Mouse (Mus musculus) adrenal gland, postnatal 4 days (tissue): Measurements from ENCODE around the gene Grip1. TPM values are rescaled to one million over a fixed set of nuclear protein-coding genes. Genes with fewer than 3 reads are reported as not detected.
A peak's percentile ranks its signal among the peaks of the same experiment; 100 is the strongest.

Source experiments
- DNase-seq, 2 experiments: peaks; one replicate each; pipeline ENCODE4 v3.0.0; 2021 to 2022; ENCODE audit warnings: low spot score in 2 of 2, mixed read lengths in 2 of 2
- total RNA-seq, 2 experiments: library from RNA; stranded (reverse); gene quantifications; 2 replicates each; pipeline ENCODE4 v1.2.3; 2021

Grip1 gene
- total RNA-seq, 2 experiments from 2014 or later, result 4.1 TPM

GRCm38 (mm10) chr10:119457121-119457520, 3.5 kb downstream of the Grip1 start:
- no peak for DNase-seq

- DNase-seq, result no peak
Measured at GRCm38 (mm10) chr10:119458991-119459390, 5.4 kb downstream of the Grip1 start.

GRCm38 (mm10) chr10:119463345-119463744, 9.7 kb downstream of the Grip1 start:
- DNase-seq, result no peak

GRCm38 (mm10) chr10:119463793-119464192, 10.2 kb downstream of the Grip1 start:
- no peak for DNase-seq

GRCm38 (mm10) chr10:119467976-119468375, 14.3 kb downstream of the Grip1 start:
- no peak for DNase-seq

- DNase-seq, result no peak
Measured at GRCm38 (mm10) chr10:119470096-119470495, 16.5 kb downstream of the Grip1 start.

- DNase-seq, result no peak
Measured at GRCm38 (mm10) chr10:119475166-119475565, 21.5 kb downstream of the Grip1 start.

- no peak for DNase-seq
Measured at GRCm38 (mm10) chr10:119477661-119478060, 24.0 kb downstream of the Grip1 start.

- no peak for DNase-seq
Measured at GRCm38 (mm10) chr10:119483068-119483705, 29.6 kb downstream of the Grip1 start.

- DNase-seq, result no peak
Measured at GRCm38 (mm10) chr10:119483766-119484165, 30.1 kb downstream of the Grip1 start.

- DNase-seq, result no peak
Measured at GRCm38 (mm10) chr10:119486936-119487335, 33.3 kb downstream of the Grip1 start.

- no peak for DNase-seq
Measured at GRCm38 (mm10) chr10:119490831-119491230, 37.2 kb downstream of the Grip1 start.

GRCm38 (mm10) chr10:119495317-119495716, 41.7 kb downstream of the Grip1 start:
- DNase-seq, result no peak

- DNase-seq, result peak in 1 of 2 experiments; percentile 6
Measured at GRCm38 (mm10) chr10:119496221-119496620, 42.6 kb downstream of the Grip1 start.

GRCm38 (mm10) chr10:119521686-119522085, 68.1 kb downstream of the Grip1 start:
- no peak for DNase-seq

GRCm38 (mm10) chr10:119525730-119526129, 72.1 kb downstream of the Grip1 start:
- DNase-seq, result no peak

- no peak for DNase-seq
Measured at GRCm38 (mm10) chr10:119534852-119535251, 81.2 kb downstream of the Grip1 start.

GRCm38 (mm10) chr10:119541655-119542054, 88.0 kb downstream of the Grip1 start:
- DNase-seq, result no peak

GRCm38 (mm10) chr10:119543771-119544170, 90.1 kb downstream of the Grip1 start:
- no peak for DNase-seq

GRCm38 (mm10) chr10:119544743-119545142, 91.1 kb downstream of the Grip1 start:
- DNase-seq, result no peak

- no peak for DNase-seq
Measured at GRCm38 (mm10) chr10:119547875-119548274, 94.2 kb downstream of the Grip1 start.

- no peak for DNase-seq
Measured at GRCm38 (mm10) chr10:119548774-119549173, 95.1 kb downstream of the Grip1 start.

- no peak for DNase-seq
Measured at GRCm38 (mm10) chr10:119550630-119551029, 97.0 kb downstream of the Grip1 start.
